Mouse (Mus musculus): ENCODE results near the gene Olfr1412. TPM values are rescaled to one million over a fixed set of nuclear protein-coding genes. Genes with fewer than 3 reads are reported as not detected.

The Olfr1412 gene
- not detected in 2 replicates for polyA plus RNA-seq (2015; fragmentation: Nextera tagmentation; extraction: Ambion mirVana)

GRCm38 (mm10) chr1:92585479-92585878, at the start of gene Olfr1412:
Gene Olfr1412 (plus strand): TSS chr1:92585779.
- H3K27me3 ChIP-seq = no peaks in the 10 kb centered on the region
- H3K4me2 ChIP-seq = no peak within 1 kb of the TSS
- 91% methylated on average over 2 of the region's 2 CpGs for WGBS
- H3K9me3 ChIP-seq = no peaks in the 10 kb centered on the region
- H3K4me3 ChIP-seq = no peak within 1 kb of the TSS
- H3K4me1 ChIP-seq (replicated peaks) = no peaks in the 10 kb centered on the region
- H3K36me3 ChIP-seq = no peaks in the 10 kb centered on the region
- no peak within 1 kb of the TSS for H3K9ac ChIP-seq
- no peak within 1 kb of the TSS for H3K27ac ChIP-seq
- ATAC-seq (ENCODE audit: low FRiP score) = no peak

GRCm38 (mm10) chr1:92536972-92537371, 48.6 kb upstream of the Olfr1412 start:
- H3K27me3 ChIP-seq = peaks cover 5% of the 10 kb centered on the region; the same call in 1 of the 2 replicates
- no peak overlapping the region for H3K4me3 ChIP-seq
- H3K36me3 ChIP-seq = no peaks in the 10 kb centered on the region
- H3K27ac ChIP-seq = no peak overlapping the region
- WGBS = 49% methylated on average over 5 of the region's 5 CpGs
- ATAC-seq (ENCODE audit: low FRiP score) = no peak
- H3K4me1 ChIP-seq (replicated peaks) = no peaks in the 10 kb centered on the region
- H3K9ac ChIP-seq = no peak overlapping the region
- no peaks in the 10 kb centered on the region for H3K9me3 ChIP-seq
- H3K4me2 ChIP-seq = no peak overlapping the region

DNA sequence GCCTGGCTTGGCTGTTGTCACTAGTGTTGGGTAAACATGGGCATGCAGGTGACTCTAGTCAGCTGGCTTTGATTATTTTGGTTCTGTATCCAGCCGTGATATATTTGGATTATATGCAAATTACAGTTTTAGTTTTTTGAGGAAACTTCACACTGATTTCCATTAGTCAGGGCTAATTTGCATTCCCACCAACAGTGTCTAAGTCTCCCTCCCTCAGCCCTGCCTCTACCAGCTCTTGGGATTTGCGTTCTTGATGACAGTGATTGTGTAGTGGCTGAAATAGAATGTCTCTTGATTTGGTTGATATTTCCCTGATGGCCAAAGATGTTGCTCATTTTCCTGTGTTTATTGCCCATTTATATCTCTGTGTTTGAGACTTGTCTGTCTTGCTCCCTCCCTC, 46.5 kb upstream of the Olfr1412 start:
- no peaks in the 10 kb centered on the region for H3K4me1 ChIP-seq (replicated peaks)
- no peak overlapping the region for H3K9ac ChIP-seq
- H3K4me2 ChIP-seq = no peak overlapping the region
- no peak for ATAC-seq (ENCODE audit: low FRiP score)
- WGBS = 52% methylated on average over 2 of the region's 2 CpGs
- H3K4me3 ChIP-seq = no peak overlapping the region
- no peaks in the 10 kb centered on the region for H3K9me3 ChIP-seq
- no peak overlapping the region for H3K27ac ChIP-seq
- no peaks in the 10 kb centered on the region for H3K36me3 ChIP-seq
- peaks cover 4% of the 10 kb centered on the region; the same call in 1 of the 2 replicates for H3K27me3 ChIP-seq

DNA sequence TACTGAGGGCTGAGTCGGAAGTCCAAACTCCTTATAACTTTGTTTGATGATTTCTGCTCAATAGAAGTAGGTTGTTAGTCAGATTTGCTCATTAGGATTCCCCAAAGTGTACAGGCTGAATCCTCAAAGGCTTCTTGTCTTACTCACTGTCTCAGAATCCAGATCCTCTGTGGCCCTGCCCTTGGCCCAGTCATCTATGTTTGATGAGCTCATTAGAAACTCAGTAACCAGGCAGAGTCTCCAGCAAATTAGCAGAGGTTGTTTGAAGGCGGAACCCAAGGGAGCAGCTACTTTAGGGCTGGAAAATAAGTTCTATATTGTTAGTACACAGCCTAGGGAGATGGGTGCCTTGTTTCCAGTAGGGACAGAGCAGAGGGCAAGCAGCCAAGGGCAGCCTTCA, 39.6 kb upstream of the Olfr1412 start:
- no peaks in the 10 kb centered on the region for H3K9me3 ChIP-seq
- ATAC-seq (ENCODE audit: low FRiP score) = no peak
- no peak overlapping the region for H3K9ac ChIP-seq
- H3K27ac ChIP-seq = no peak overlapping the region
- H3K4me1 ChIP-seq (replicated peaks) = no peaks in the 10 kb centered on the region
- H3K27me3 ChIP-seq = no peaks in the 10 kb centered on the region
- no peaks in the 10 kb centered on the region for H3K36me3 ChIP-seq
- WGBS = 90% methylated on average over 2 of the region's 2 CpGs
- no peak overlapping the region for H3K4me3 ChIP-seq
- no peak overlapping the region for H3K4me2 ChIP-seq

DNA sequence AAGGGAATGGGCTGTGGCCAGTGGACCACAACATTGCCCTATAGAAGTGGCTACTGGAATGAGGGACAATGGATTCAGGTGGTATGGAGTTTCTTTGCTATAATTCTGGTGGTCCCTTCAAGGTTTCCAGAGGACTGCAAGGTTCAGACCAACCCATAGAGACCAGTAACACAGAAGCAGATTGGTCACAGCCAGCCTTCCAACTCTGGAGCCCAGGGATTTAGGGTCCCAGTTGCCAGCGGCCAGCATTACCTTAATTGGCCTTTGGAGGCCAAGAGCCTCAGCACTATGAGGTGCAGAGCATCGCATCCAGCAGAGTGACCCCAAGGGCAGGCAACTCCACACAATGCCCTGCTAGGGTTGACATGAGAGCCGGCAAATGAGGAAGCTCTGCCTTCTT, 14.6 kb upstream of the Olfr1412 start, which contains the start of gene Olfr1413:
Gene Olfr1413, plus strand, starts transcription at position 301 of the 400 bp plus-strand sequence.
- ATAC-seq (ENCODE audit: low FRiP score) = no peak
- no peaks in the 10 kb centered on the region for H3K27me3 ChIP-seq
- WGBS = 82% methylated on average over 3 of the region's 3 CpGs

GRCm38 (mm10) chr1:92594111-92594510, 8.5 kb downstream of the Olfr1412 start, which contains the start of gene Olfr1411:
Gene Olfr1411 (plus strand): TSS chr1:92594411.
- Histone ChIP-seq H3K36me3 (no peaks in the 10 kb centered on the region), H3K4me3 (no peak within 1 kb of the TSS), H3K9me3 (no peaks in the 10 kb centered on the region), H3K27ac (no peak within 1 kb of the TSS), H3K27me3 (no peaks in the 10 kb centered on the region), H3K9ac (no peak within 1 kb of the TSS), H3K4me1 (replicated peaks) (no peaks in the 10 kb centered on the region), H3K4me2 (no peak within 1 kb of the TSS)
- ATAC-seq (ENCODE audit: low FRiP score) = no peak

More for the DNA sequence above, 14.6 kb upstream of the Olfr1412 start, which contains the start of gene Olfr1413:
- no peaks in the 10 kb centered on the region for H3K36me3 ChIP-seq
- H3K4me1 ChIP-seq (replicated peaks) = no peaks in the 10 kb centered on the region
- no peak within 1 kb of the TSS for H3K4me2 ChIP-seq
- H3K9ac ChIP-seq = no peak within 1 kb of the TSS
- H3K4me3 ChIP-seq = no peak within 1 kb of the TSS
- H3K9me3 ChIP-seq = no peaks in the 10 kb centered on the region
- no peak within 1 kb of the TSS for H3K27ac ChIP-seq

DNA sequence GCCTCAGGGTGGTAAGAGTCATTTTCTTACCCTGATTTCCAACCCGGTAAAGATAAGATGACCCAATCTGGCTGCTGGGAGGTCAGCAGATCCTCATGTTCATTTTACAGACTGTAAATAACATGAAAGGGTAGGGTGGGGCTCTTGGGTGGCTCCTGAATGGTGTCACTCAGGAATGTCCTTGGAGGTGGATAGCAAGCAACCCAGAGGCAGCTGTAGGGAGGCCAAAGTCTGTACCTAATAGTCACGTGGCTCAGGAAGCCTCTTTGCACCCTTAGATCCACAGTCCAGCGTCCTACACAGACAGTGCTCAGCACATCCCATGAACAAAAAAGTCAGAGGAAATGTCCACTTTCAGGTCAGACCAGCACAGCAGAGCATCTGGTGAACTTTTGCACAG, 10.4 kb downstream of the Olfr1412 start:
- Histone ChIP-seq H3K4me1 (replicated peaks) (no peaks in the 10 kb centered on the region), H3K9me3 (no peaks in the 10 kb centered on the region), H3K4me2 (no peak overlapping the region), H3K9ac (no peak overlapping the region), H3K36me3 (no peaks in the 10 kb centered on the region), H3K27ac (no peak overlapping the region), H3K4me3 (no peak overlapping the region), H3K27me3 (no peaks in the 10 kb centered on the region)
- 88% methylated on average over 3 of the region's 3 CpGs for WGBS
- no peak for ATAC-seq (ENCODE audit: low FRiP score)

GRCm38 (mm10) chr1:92605482-92605881, 19.9 kb downstream of the Olfr1412 start, which contains the start of gene Olfr1410:
Gene Olfr1410 (plus strand): TSS chr1:92605782.
- 95% methylated on average over 1 of the region's 1 CpGs for WGBS
- ATAC-seq (ENCODE audit: low FRiP score) = no peak
- Histone ChIP-seq H3K4me1 (replicated peaks) (no peaks in the 10 kb centered on the region), H3K9ac (no peak within 1 kb of the TSS), H3K36me3 (no peaks in the 10 kb centered on the region), H3K9me3 (no peaks in the 10 kb centered on the region), H3K27ac (no peak within 1 kb of the TSS), H3K4me2 (no peak within 1 kb of the TSS), H3K4me3 (no peak within 1 kb of the TSS), H3K27me3 (no peaks in the 10 kb centered on the region)

DNA sequence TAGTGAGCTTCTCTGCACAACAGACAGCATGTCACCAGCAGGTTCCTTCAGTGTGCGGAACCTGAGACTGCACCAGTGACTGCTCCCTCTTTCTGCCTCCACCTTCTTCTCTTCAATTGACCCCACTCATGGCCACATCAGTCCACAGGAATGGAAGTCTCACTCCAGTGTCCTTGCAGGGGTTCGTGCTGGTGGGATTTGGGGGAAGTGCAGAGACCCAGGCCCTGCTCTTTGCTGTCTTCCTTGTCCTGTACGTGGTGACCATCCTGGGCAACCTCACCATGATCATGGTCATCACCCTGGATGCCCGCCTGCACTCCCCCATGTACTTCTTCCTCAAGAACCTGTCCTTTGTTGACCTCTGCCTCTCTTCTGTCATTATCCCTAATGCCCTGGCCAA, 22.1 kb downstream of the Olfr1412 start:
- Histone ChIP-seq H3K27me3 (peaks cover 10% of the 10 kb centered on the region; the same call in 1 of the 2 replicates), H3K27ac (no peak overlapping the region), H3K36me3 (no peaks in the 10 kb centered on the region), H3K4me1 (replicated peaks) (no peaks in the 10 kb centered on the region), H3K4me2 (no peak overlapping the region), H3K9ac (no peak overlapping the region), H3K9me3 (no peaks in the 10 kb centered on the region), H3K4me3 (no peak overlapping the region)
- 78% methylated on average over 4 of the region's 4 CpGs for WGBS
- no peak for ATAC-seq (ENCODE audit: low FRiP score)

DNA sequence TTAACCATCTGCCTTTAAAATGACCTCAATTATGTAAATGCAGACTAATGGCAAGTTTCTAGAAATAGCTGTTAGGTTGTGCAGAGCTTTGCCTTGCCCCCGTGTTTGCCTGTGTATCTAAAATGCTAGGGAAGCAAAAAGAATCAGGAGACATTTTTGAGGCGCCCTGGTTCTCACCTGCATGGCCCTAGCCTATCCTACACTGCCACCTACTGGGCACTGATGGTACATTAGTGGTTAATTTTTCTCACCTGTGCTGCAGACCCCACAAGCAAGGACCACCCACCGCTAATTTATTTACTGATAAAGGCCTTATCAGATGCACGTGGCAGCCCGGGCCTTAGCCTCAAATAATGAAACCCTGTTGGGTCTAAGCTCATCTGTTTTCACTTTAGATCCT, 25.4 kb downstream of the Olfr1412 start:
- Histone ChIP-seq H3K36me3 (no peaks in the 10 kb centered on the region), H3K4me1 (replicated peaks) (no peaks in the 10 kb centered on the region), H3K9me3 (no peaks in the 10 kb centered on the region), H3K27me3 (peaks cover 10% of the 10 kb centered on the region; the same call in 1 of the 2 replicates), H3K4me2 (no peak overlapping the region), H3K9ac (no peak overlapping the region), H3K27ac (no peak overlapping the region), H3K4me3 (no peak overlapping the region)
- ATAC-seq (ENCODE audit: low FRiP score) = no peak
- 11% methylated on average over 5 of the region's 5 CpGs for WGBS

- no peaks in the 10 kb centered on the region for H3K9me3 ChIP-seq
- no peaks in the 10 kb centered on the region for H3K4me1 ChIP-seq (replicated peaks)
- H3K27me3 ChIP-seq = peaks cover 14% of the 10 kb centered on the region; the same call in 1 of the 2 replicates
- no peak overlapping the region for H3K4me2 ChIP-seq
- no peak overlapping the region for H3K9ac ChIP-seq
- no peaks in the 10 kb centered on the region for H3K36me3 ChIP-seq
- ATAC-seq (ENCODE audit: low FRiP score) = no peak
- WGBS = 28% methylated on average over 4 of the region's 4 CpGs
- H3K27ac ChIP-seq = no peak overlapping the region
- H3K4me3 ChIP-seq = no peak overlapping the region
These were observed 27.6 kb downstream of the Olfr1412 start for GRCm38 (mm10) chr1:92613175-92613574.

DNA sequence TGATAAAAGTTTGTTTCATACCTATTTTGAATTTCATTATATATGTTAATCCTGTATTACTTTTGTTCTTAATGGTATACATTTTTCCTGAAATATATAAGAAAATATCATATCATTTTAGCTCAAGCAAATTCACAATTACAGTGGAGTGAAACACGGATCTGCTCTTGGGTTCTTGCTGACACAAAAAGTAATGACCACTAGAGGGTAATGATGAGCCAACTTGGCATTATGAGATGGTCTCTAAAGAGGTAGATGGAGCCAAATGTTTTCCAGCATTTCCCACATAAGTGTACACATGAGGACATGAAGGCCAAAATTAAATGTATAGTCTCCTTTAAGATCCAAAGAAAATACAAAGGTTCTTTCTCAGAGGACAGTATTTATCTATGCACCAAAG, 28.9 kb downstream of the Olfr1412 start:
- ATAC-seq (ENCODE audit: low FRiP score) = no peak
- no peak overlapping the region for H3K4me2 ChIP-seq
- H3K27me3 ChIP-seq = peaks cover 17% of the 10 kb centered on the region; the same call in 1 of the 2 replicates
- H3K36me3 ChIP-seq = no peaks in the 10 kb centered on the region
- H3K27ac ChIP-seq = no peak overlapping the region
- no peaks in the 10 kb centered on the region for H3K9me3 ChIP-seq
- H3K9ac ChIP-seq = no peak overlapping the region
- H3K4me3 ChIP-seq = no peak overlapping the region
- WGBS = 19% methylated on average over 1 of the region's 1 CpGs
- H3K4me1 ChIP-seq (replicated peaks) = no peaks in the 10 kb centered on the region

DNA sequence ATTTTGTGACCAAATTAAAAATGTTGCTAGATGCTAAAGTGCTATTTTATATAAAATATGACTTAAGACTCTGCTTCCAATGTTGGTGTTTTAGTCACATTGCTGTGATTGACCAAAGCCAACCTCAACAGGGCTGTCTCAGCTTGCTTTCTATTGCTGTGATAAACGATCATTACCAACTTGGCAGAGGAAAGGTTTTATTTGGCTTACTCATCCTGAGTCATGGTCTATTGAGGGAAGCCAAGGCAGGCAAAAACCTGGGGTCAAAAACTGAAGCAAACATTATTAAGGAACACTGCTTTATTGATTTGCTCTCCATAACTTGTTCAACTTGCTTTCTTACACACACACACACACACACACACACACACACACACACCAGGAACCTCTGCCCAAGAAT, 30.5 kb downstream of the Olfr1412 start:
- no peak overlapping the region for H3K9ac ChIP-seq
- H3K9me3 ChIP-seq = no peaks in the 10 kb centered on the region
- H3K27ac ChIP-seq = no peak overlapping the region
- H3K36me3 ChIP-seq = no peaks in the 10 kb centered on the region
- peaks cover 21% of the 10 kb centered on the region; the same call in 1 of the 2 replicates for H3K27me3 ChIP-seq
- H3K4me2 ChIP-seq = no peak overlapping the region
- no peak for ATAC-seq (ENCODE audit: low FRiP score)
- WGBS = 94% methylated on average over 1 of the region's 1 CpGs
- no peaks in the 10 kb centered on the region for H3K4me1 ChIP-seq (replicated peaks)
- H3K4me3 ChIP-seq = no peak overlapping the region
